Mouse (Mus musculus): Measurements from ENCODE around the gene Pecam1.

- TF ChIP-seq CTCF (IDR thresholded peaks at IDR 0.05; ENCODE audit: low read depth, low read length) (no peak), GATA1 (IDR thresholded peaks at IDR 0.05; ENCODE audit: borderline replicate concordance, low read length) (no peak), POLR2AphosphoS5 (IDR thresholded peaks at IDR 0.05; ENCODE audit: insufficient replicate concordance, low read depth, low read length) (no peak), GATA2 (IDR thresholded peaks at IDR 0.05; ENCODE audit: borderline replicate concordance, low read depth, low read length) (no peak)
These were observed 111.1 kb downstream of the Pecam1 start for GRCm38 (mm10) chr11:106639356-106639692.

Data from G1E (cell line).